Mouse (Mus musculus): ENCODE results near the gene Ank2.
A peak's percentile ranks its signal among the peaks of the same experiment; 100 is the strongest.

GRCm38 (mm10) chr3:127186239-127186638 is 312.9 kb downstream of the Ank2 start:
- peak; percentile 47 for TF ChIP-seq CTCF (IDR thresholded peaks at IDR 0.05)
- no peak for TF ChIP-seq POLR2A (IDR thresholded peaks at IDR 0.05; ENCODE audit: insufficient read depth, low read depth, low read length)
- no peak for TF ChIP-seq EP300 (IDR thresholded peaks at IDR 0.05; ENCODE audit: insufficient read depth, low read depth, low read length)

All from heart, adult 2 months (tissue).